Mouse (Mus musculus): ENCODE measurements at regions not wholly inside any gene's neighbourhood (a gene's known extent, or its start where the extent isn't known, plus 50 kb on each side); places are given as distances from the start of the nearest gene placed in this dataset.

GRCm38 (mm10) chr19:60408436-60408835 is 59.7 kb downstream of the Prlhr start:
- H3K27ac ChIP-seq (ENCODE audit: insufficient read depth, low read depth, low read length), result no peak overlapping the region
- no peaks in the 10 kb centered on the region for H3K36me3 ChIP-seq (ENCODE audit: control insufficient read depth, insufficient read depth, low read length)
- H3K4me1 ChIP-seq (ENCODE audit: control insufficient read depth, insufficient read depth, insufficient read length, low read length), result no peaks in the 10 kb centered on the region
- 76% methylated on average over 3 of the region's 3 CpGs for WGBS
- H3K4me3 ChIP-seq (ENCODE audit: low read depth, low read length), result no peak overlapping the region
- no peaks in the 10 kb centered on the region for H3K27me3 ChIP-seq (ENCODE audit: control insufficient read depth, insufficient read depth, low read length)
- TF ChIP-seq POLR2A (IDR thresholded peaks at IDR 0.05; ENCODE audit: low read depth, low read length), result no peak

DNA sequence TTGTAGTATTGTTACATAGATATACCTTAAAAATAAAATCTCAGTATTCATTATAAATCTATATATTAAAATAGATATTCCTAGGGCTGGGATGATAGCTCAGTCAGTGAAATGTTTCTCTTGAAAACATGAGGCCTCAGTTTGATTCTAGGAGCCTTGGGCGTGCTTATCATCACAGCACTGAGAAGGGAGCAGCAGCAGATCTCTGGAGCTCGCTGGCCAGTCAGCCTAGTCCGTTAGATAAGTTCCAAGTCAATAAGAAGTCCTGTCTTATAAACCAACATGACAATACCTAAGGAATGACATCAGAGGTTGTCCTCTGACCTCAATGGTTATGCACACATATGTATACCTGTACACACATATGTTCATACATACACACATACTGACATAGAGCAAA is 68.7 kb downstream of the Prlhr start:
- 35% methylated on average over 3 of the region's 3 CpGs for WGBS
- no peaks in the 10 kb centered on the region for H3K36me3 ChIP-seq (ENCODE audit: control insufficient read depth, insufficient read depth, low read length)
- TF ChIP-seq POLR2A (IDR thresholded peaks at IDR 0.05; ENCODE audit: low read depth, low read length) (no peak), CTCF (IDR thresholded peaks at IDR 0.05; ENCODE audit: extremely low read depth, insufficient read length, insufficient replicate concordance, low read depth, low read length) (no peak)
- no peak overlapping the region for H3K4me3 ChIP-seq (ENCODE audit: low read depth, low read length)
- H3K27ac ChIP-seq (ENCODE audit: insufficient read depth, low read depth, low read length), result no peak overlapping the region
- H3K4me1 ChIP-seq (ENCODE audit: control insufficient read depth, insufficient read depth, insufficient read length, low read length), result no peaks in the 10 kb centered on the region
- H3K27me3 ChIP-seq (ENCODE audit: control insufficient read depth, insufficient read depth, low read length), result no peaks in the 10 kb centered on the region; the same call in 1 of the 2 replicates

DNA sequence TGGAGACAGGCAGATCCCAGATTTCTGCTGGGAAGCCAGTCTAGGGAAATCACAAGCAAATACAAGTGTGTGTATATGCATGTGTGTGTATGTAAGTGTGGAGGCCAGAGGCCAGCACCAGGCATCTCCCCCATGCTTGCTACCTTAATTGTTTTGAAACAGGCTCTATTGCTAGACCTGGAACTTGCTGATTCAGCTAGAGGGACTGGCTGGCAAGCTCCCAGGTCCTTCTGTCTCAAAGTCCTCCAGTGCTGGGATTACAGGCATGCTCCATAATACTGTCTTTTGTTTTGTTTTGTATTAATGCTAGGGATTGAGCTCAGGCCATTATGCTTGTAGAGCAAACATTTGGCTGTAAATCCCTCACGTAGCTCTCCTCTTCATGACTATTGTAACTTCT is 70.4 kb downstream of the Prlhr start:
- no peaks in the 10 kb centered on the region for H3K36me3 ChIP-seq (ENCODE audit: control insufficient read depth, insufficient read depth, low read length)
- H3K4me1 ChIP-seq (ENCODE audit: control insufficient read depth, insufficient read depth, insufficient read length, low read length), result no peaks in the 10 kb centered on the region
- H3K27ac ChIP-seq (ENCODE audit: insufficient read depth, low read depth, low read length), result no peak overlapping the region
- TF ChIP-seq POLR2A (IDR thresholded peaks at IDR 0.05; ENCODE audit: low read depth, low read length) (no peak), CTCF (IDR thresholded peaks at IDR 0.05; ENCODE audit: extremely low read depth, insufficient read length, insufficient replicate concordance, low read depth, low read length) (no peak)
- WGBS, result 45% methylated on average over 1 of the region's 1 CpGs
- no peak overlapping the region for H3K4me3 ChIP-seq (ENCODE audit: low read depth, low read length)
- H3K27me3 ChIP-seq (ENCODE audit: control insufficient read depth, insufficient read depth, low read length), result no peaks in the 10 kb centered on the region; the same call in 1 of the 2 replicates

- TF ChIP-seq CTCF (IDR thresholded peaks at IDR 0.05; ENCODE audit: extremely low read depth, insufficient read length, insufficient replicate concordance, low read depth, low read length), result no peak
- TF ChIP-seq POLR2A (IDR thresholded peaks at IDR 0.05; ENCODE audit: low read depth, low read length), result no peak
- H3K4me3 ChIP-seq (ENCODE audit: low read depth, low read length), result no peak overlapping the region
- no peaks in the 10 kb centered on the region for H3K36me3 ChIP-seq (ENCODE audit: control insufficient read depth, insufficient read depth, low read length)
- no peak overlapping the region for H3K27ac ChIP-seq (ENCODE audit: insufficient read depth, low read depth, low read length)
- no peaks in the 10 kb centered on the region for H3K4me1 ChIP-seq (ENCODE audit: control insufficient read depth, insufficient read depth, insufficient read length, low read length)
- H3K27me3 ChIP-seq (ENCODE audit: control insufficient read depth, insufficient read depth, low read length), result no peaks in the 10 kb centered on the region; the same call in 1 of the 2 replicates
- WGBS, result 74% methylated on average over 5 of the region's 5 CpGs
These were observed 71.5 kb downstream of the Prlhr start for GRCm38 (mm10) chr19:60396604-60397003.

DNA sequence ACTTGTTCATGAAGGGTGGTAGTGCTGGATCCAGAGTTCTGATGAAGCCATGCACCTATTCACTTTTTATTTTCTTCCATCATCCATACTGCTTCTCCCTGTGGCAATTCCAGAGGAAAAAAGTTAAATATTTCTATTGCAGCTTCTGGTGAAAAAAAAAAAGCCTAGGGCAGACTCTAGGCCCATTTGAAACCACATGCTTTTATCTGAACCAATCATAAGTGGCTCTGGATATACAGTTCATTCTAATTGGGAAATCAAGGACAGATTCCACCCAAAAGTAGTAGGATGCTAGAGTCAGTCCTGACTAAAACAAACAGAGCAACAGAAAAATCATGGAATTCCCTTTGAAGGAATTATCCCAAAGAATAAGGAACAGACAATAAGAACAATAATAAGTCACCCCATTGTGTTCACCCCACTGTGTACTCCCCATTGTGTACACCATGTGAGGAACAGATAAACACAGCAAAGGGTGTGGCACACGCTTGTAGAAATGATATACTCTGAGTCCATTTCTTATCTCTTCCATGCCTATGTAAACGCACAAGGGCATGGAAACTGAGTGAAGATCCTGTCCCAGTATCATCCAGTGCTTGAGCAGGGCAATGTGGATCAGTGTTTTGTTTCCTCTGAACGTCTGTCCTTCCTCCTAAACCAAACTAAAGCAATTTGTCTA is 81.4 kb downstream of the Prlhr start:
- 25% methylated on average over 3 of the region's 3 CpGs for WGBS
- Histone ChIP-seq H3K4me1 (ENCODE audit: control insufficient read depth, insufficient read depth, insufficient read length, low read length) (no peaks in the 10 kb centered on the region), H3K27me3 (ENCODE audit: control insufficient read depth, insufficient read depth, low read length) (no peaks in the 10 kb centered on the region), H3K4me3 (ENCODE audit: low read depth, low read length) (no peak overlapping the region), H3K36me3 (ENCODE audit: control insufficient read depth, insufficient read depth, low read length) (no peaks in the 10 kb centered on the region), H3K27ac (ENCODE audit: insufficient read depth, low read depth, low read length) (no peak overlapping the region)
- TF ChIP-seq CTCF (IDR thresholded peaks at IDR 0.05; ENCODE audit: extremely low read depth, insufficient read length, insufficient replicate concordance, low read depth, low read length) (no peak), POLR2A (IDR thresholded peaks at IDR 0.05; ENCODE audit: low read depth, low read length) (no peak)

GRCm38 (mm10) chr19:60384721-60385120 is 83.4 kb downstream of the Prlhr start:
- H3K27me3 ChIP-seq (ENCODE audit: control insufficient read depth, insufficient read depth, low read length), result no peaks in the 10 kb centered on the region
- WGBS, result 76% methylated on average over 5 of the region's 5 CpGs
- no peaks in the 10 kb centered on the region for H3K4me1 ChIP-seq (ENCODE audit: control insufficient read depth, insufficient read depth, insufficient read length, low read length)
- no peak overlapping the region for H3K27ac ChIP-seq (ENCODE audit: insufficient read depth, low read depth, low read length)
- no peaks in the 10 kb centered on the region for H3K36me3 ChIP-seq (ENCODE audit: control insufficient read depth, insufficient read depth, low read length)
- H3K4me3 ChIP-seq (ENCODE audit: low read depth, low read length), result no peak overlapping the region
- no peak for TF ChIP-seq POLR2A (IDR thresholded peaks at IDR 0.05; ENCODE audit: low read depth, low read length)
- TF ChIP-seq CTCF (IDR thresholded peaks at IDR 0.05; ENCODE audit: extremely low read depth, insufficient read length, insufficient replicate concordance, low read depth, low read length), result no peak

DNA sequence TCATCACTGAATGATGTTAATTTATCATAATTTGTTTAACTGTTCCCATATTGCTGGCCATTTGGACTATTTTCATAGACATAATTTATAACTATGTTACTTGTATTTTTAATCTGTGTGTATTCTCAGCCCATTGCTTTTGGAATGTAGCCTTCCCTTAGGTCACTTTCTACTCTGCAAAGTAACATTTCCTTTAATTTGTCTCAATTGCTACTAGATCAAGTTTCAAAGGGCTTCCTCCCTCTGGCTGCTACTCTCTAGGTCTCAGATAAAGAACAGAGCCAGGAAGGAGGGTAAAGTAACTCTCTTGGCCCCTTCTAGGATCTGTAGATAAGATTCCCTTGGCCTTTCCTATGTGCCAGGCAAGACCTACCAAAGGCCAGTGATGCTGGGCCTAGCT is 85.4 kb downstream of the Prlhr start:
- Histone ChIP-seq H3K36me3 (ENCODE audit: control insufficient read depth, insufficient read depth, low read length) (no peaks in the 10 kb centered on the region), H3K27me3 (ENCODE audit: control insufficient read depth, insufficient read depth, low read length) (no peaks in the 10 kb centered on the region), H3K4me1 (ENCODE audit: control insufficient read depth, insufficient read depth, insufficient read length, low read length) (no peaks in the 10 kb centered on the region), H3K4me3 (ENCODE audit: low read depth, low read length) (no peak overlapping the region), H3K27ac (ENCODE audit: insufficient read depth, low read depth, low read length) (no peak overlapping the region)
- TF ChIP-seq CTCF (IDR thresholded peaks at IDR 0.05; ENCODE audit: extremely low read depth, insufficient read length, insufficient replicate concordance, low read depth, low read length) (no peak), POLR2A (IDR thresholded peaks at IDR 0.05; ENCODE audit: low read depth, low read length) (no peak)
